ENCODE assay signal across 8 mouse cellular contexts in the genomic region with DNA sequence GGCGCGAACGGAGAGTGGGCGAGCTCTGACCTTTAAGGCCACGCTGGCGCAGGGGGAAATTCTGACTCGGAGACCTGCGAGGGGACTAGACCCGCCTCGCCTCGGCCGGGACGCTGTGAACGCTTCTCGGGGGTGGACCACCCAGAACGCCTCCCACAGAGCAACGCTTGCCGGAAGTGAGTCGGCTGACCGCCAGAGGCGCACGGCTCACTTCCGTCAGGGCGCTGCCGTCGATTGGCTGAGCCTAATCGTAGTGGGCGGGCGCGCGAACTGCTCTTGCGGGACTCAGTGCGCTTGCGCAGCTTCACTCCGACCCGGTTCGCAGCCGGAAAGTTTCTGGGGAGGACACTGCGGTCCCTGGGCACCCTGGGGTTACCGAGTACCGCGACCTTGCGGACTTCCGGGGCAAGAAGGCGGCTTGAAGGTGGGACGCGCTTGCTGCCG. TPM values are rescaled to one million over a fixed set of nuclear protein-coding genes. Genes with fewer than 3 reads are reported as not detected.
DNase-seq lines count a peak whose midpoint lies in the region; ATAC-seq lines count a peak whose summit lies in the region.

Gene Park7, minus strand, starts transcription at position 148 of the 444 bp plus-strand sequence.
Gene Tnfrsf9, plus strand, starts transcription at position 273 of the 444 bp plus-strand sequence.

- peaks cover 37% of the 10 kb centered on the region for H3K4me1 ChIP-seq in forebrain, embryonic 10.5 days
- H3K4me1 ChIP-seq in heart, embryonic 16.5 days (ENCODE audit: control insufficient read depth, insufficient read depth, low read length) = peaks cover 20% of the 10 kb centered on the region
- peaks cover 39% of the 10 kb centered on the region for H3K4me1 ChIP-seq in liver, embryonic 15.5 days (replicated peaks)
- H3K4me1 ChIP-seq in neural tube, embryonic 12.5 days = peaks cover 18% of the 10 kb centered on the region

- peak within 1 kb of the TSS; percentile 74 for H3K4me3 ChIP-seq in forebrain, embryonic 10.5 days
- H3K4me3 ChIP-seq in heart, embryonic 16.5 days (ENCODE audit: low read length) = peak within 1 kb of the TSS; percentile 83
- peak within 1 kb of the TSS; percentile 82 for H3K4me3 ChIP-seq in liver, embryonic 15.5 days (replicated peaks)
- peak within 1 kb of the TSS; percentile 64 for H3K4me3 ChIP-seq in neural tube, embryonic 12.5 days

- H3K9me3 ChIP-seq in forebrain, embryonic 10.5 days = no peaks in the 10 kb centered on the region
- H3K9me3 ChIP-seq in heart, embryonic 16.5 days (replicated peaks; ENCODE audit: control insufficient read depth, low read length) = no peaks in the 10 kb centered on the region
- no peaks in the 10 kb centered on the region for H3K9me3 ChIP-seq in liver, embryonic 15.5 days (replicated peaks)
- no peaks in the 10 kb centered on the region for H3K9me3 ChIP-seq in neural tube, embryonic 12.5 days

- H3K4me2 ChIP-seq in heart, embryonic 16.5 days (ENCODE audit: low read depth, low read length) = peak within 1 kb of the TSS; percentile 87
- H3K4me2 ChIP-seq in liver, embryonic 15.5 days = peak within 1 kb of the TSS; percentile 87
- H3K4me2 ChIP-seq in neural tube, embryonic 12.5 days (replicated peaks) = peak within 1 kb of the TSS; percentile 67

- H3K36me3 ChIP-seq in forebrain, embryonic 10.5 days (replicated peaks) = no peaks in the 10 kb centered on the region
- H3K36me3 ChIP-seq in heart, embryonic 16.5 days (ENCODE audit: control insufficient read depth, insufficient read depth) = no peaks in the 10 kb centered on the region
- no peaks in the 10 kb centered on the region for H3K36me3 ChIP-seq in liver, embryonic 15.5 days (replicated peaks)
- H3K36me3 ChIP-seq in neural tube, embryonic 12.5 days = no peaks in the 10 kb centered on the region

- no peaks in the 10 kb centered on the region for H3K27me3 ChIP-seq in forebrain, embryonic 10.5 days (ENCODE audit: poor library complexity, severe bottlenecking)
- no peaks in the 10 kb centered on the region for H3K27me3 ChIP-seq in heart, embryonic 16.5 days (ENCODE audit: control insufficient read depth, insufficient read depth, low read length)
- no peaks in the 10 kb centered on the region for H3K27me3 ChIP-seq in liver, embryonic 15.5 days
- no peaks in the 10 kb centered on the region for H3K27me3 ChIP-seq in neural tube, embryonic 12.5 days (replicated peaks)

- peak; percentile 69 for ATAC-seq in CD4-positive, CD25-positive, alpha-beta regulatory T cell, adult 4 months
- peak; percentile 81 for ATAC-seq in heart, embryonic 16.5 days (replicated peaks; ENCODE audit: extremely low read depth, insufficient read depth, low FRiP score)
- peak; percentile 85 for ATAC-seq in liver, embryonic 15.5 days (ENCODE audit: insufficient read depth)
- ATAC-seq in neural tube, embryonic 12.5 days (ENCODE audit: low FRiP score, low read depth) = peak; percentile 81

- H3K9ac ChIP-seq in heart, embryonic 16.5 days (ENCODE audit: low read length) = peak within 1 kb of the TSS; percentile 90
- peak within 1 kb of the TSS; percentile 74 for H3K9ac ChIP-seq in liver, embryonic 15.5 days
- H3K9ac ChIP-seq in neural tube, embryonic 12.5 days = peak within 1 kb of the TSS; percentile 79

- H3K27ac ChIP-seq in forebrain, embryonic 10.5 days = peak within 1 kb of the TSS; percentile 93
- H3K27ac ChIP-seq in heart, embryonic 16.5 days (ENCODE audit: low read length) = peak within 1 kb of the TSS; percentile 94
- peak within 1 kb of the TSS; percentile 90 for H3K27ac ChIP-seq in liver, embryonic 15.5 days (replicated peaks)
- H3K27ac ChIP-seq in neural tube, embryonic 12.5 days = peak within 1 kb of the TSS; percentile 76

- DNase-seq in c-Kit-negative CD71-positive TER-119-positive erythroid progenitor cells, embryonic 14.5 days (ENCODE audit: low read depth, low spot score) = peak; percentile 88
- DNase-seq in forebrain, embryonic 10.5 days (ENCODE audit: extremely low spot score, low spot score) = peak; percentile 95
- peak; percentile 98 to 99 for DNase-seq in kidney, postnatal 36 days
- peak; percentile 95 for DNase-seq in telencephalon, adult 2 months (ENCODE audit: low read depth, low spot score)

- WGBS in forebrain, embryonic 10.5 days = under 1% methylated on average over 48 of the region's 48 CpGs
- under 1% methylated on average over 48 of the region's 48 CpGs for WGBS in heart, embryonic 16.5 days
- under 1% methylated on average over 48 of the region's 48 CpGs for WGBS in liver, embryonic 15.5 days (ENCODE audit: insufficient replicate concordance)
- WGBS in neural tube, embryonic 12.5 days = under 1% methylated on average over 48 of the region's 48 CpGs

RNA-seq across cellular contexts. Expression of gene Park7, which starts in this region (rescaled TPM):
- polyA plus RNA-seq in CD4-positive, CD25-positive, alpha-beta regulatory T cell, adult 4 months (2017; shearing (Covaris generic)) = 100 to 1,000 TPM; 550 to 588 TPM
- 497 and 502 TPM in 2 replicates for polyA plus RNA-seq in forebrain, embryonic 10.5 days (2016; fragmentation: Nextera tagmentation; extraction: Ambion mirVana)
- polyA plus RNA-seq in heart, embryonic 16.5 days (2015; fragmentation: Nextera tagmentation; extraction: Ambion mirVana) = 331 and 367 TPM in 2 replicates
- polyA plus RNA-seq in liver, embryonic 15.5 days (2015; fragmentation: Nextera tagmentation; extraction: Ambion mirVana) = 198 and 203 TPM in 2 replicates
- polyA plus RNA-seq in neural tube, embryonic 12.5 days (2016; fragmentation: Nextera tagmentation; extraction: Ambion mirVana) = 371 and 380 TPM in 2 replicates

RNA-seq across cellular contexts. Expression of gene Tnfrsf9, which starts in this region (rescaled TPM):
- polyA plus RNA-seq in CD4-positive, CD25-positive, alpha-beta regulatory T cell, adult 4 months (2017; shearing (Covaris generic)) = 100 to 1,000 TPM; 209 to 263 TPM
- 0.32 and 0.49 TPM in 2 replicates for polyA plus RNA-seq in forebrain, embryonic 10.5 days (2016; fragmentation: Nextera tagmentation; extraction: Ambion mirVana)
- 2.7 and 2.9 TPM in 2 replicates for polyA plus RNA-seq in heart, embryonic 16.5 days (2015; fragmentation: Nextera tagmentation; extraction: Ambion mirVana)
- polyA plus RNA-seq in liver, embryonic 15.5 days (2015; fragmentation: Nextera tagmentation; extraction: Ambion mirVana) = 0.13 and 0.23 TPM in 2 replicates
- polyA plus RNA-seq in neural tube, embryonic 12.5 days (2016; fragmentation: Nextera tagmentation; extraction: Ambion mirVana) = 0.29 and 0.83 TPM in 2 replicates

Comparison
In these comparisons a context has a peak if more than half of its experiments do, and no peak if none do; other contexts are left out.
1. Peak in every context shown above with its lines: DNase-seq, ATAC-seq, H3K4me3 ChIP-seq and H3K27ac ChIP-seq.
2. RNA of gene Tnfrsf9 (polyA plus RNA-seq): 209 to 263 TPM in CD4-positive, CD25-positive, alpha-beta regulatory T cell, adult 4 months; 2.7 to 2.9 TPM in heart, embryonic 16.5 days, 0.32 to 0.49 TPM in forebrain, embryonic 10.5 days, 0.29 to 0.83 TPM in neural tube, embryonic 12.5 days and 0.13 to 0.23 TPM in liver, embryonic 15.5 days; every median in the first group is over 10 times any median in the second.